Mouse (Mus musculus) stomach, embryonic 15.5 days (tissue): ENCODE measurements at regions not wholly inside any gene's neighbourhood (a gene's known extent, or its start where the extent isn't known, plus 50 kb on each side); places are given as distances from the start of the nearest gene placed in this dataset.

Experiments
- ATAC-seq: fragments of 200-750 bp; cut with Nextera tagmentation; 2 replicates; pipeline ENCODE4 v1.8.0; 2017; ENCODE audit warnings: low read depth, moderate number of reproducible peaks, moderate TSS enrichment; ENCODE audit not compliant: insufficient read depth, low FRiP score
- H3K27ac ChIP-seq: fragments of 300-500 bp; sonication (generic); 2 replicates; pipeline ENCODE4 v1.5.1; 2015; ENCODE audit warnings: mild to moderate bottlenecking, inconsistent platforms
- H3K27me3 ChIP-seq: fragments of 300-500 bp; sonication (generic); replicated peaks from 2 replicates; pipeline ENCODE4 v1.6.1; 2015; ENCODE audit warnings: inconsistent platforms
- H3K36me3 ChIP-seq: fragments of 300-500 bp; sonication (generic); 2 replicates; pipeline ENCODE4 v1.6.1; 2015; ENCODE audit warnings: inconsistent platforms
- H3K4me1 ChIP-seq: fragments of 300-500 bp; sonication (generic); 2 replicates; pipeline ENCODE4 v1.6.1; 2015; ENCODE audit warnings: inconsistent platforms
- H3K4me2 ChIP-seq: fragments of 300-500 bp; sonication (generic); 2 replicates; pipeline ENCODE4 v1.6.1; 2015; ENCODE audit warnings: mild to moderate bottlenecking, inconsistent platforms
- H3K4me3 ChIP-seq: fragments of 300-500 bp; sonication (generic); replicated peaks from 2 replicates; pipeline ENCODE4 v1.5.1; 2015; ENCODE audit warnings: inconsistent platforms
- H3K9ac ChIP-seq: fragments of 300-500 bp; sonication (generic); 2 replicates; pipeline ENCODE4 v1.6.1; 2015; ENCODE audit warnings: inconsistent platforms
- H3K9me3 ChIP-seq: fragments of 300-500 bp; sonication (generic); 2 replicates; pipeline ENCODE4 v1.6.1; 2016; ENCODE audit warnings: inconsistent platforms
- WGBS: fragments of 180-500 bp; shearing (Covaris S2); methylation state at CpG from one replicate; pipeline ENCODE4 v1.1.7; 2015; 5-methylcytosine and 5-hydroxymethylcytosine counted together

DNA sequence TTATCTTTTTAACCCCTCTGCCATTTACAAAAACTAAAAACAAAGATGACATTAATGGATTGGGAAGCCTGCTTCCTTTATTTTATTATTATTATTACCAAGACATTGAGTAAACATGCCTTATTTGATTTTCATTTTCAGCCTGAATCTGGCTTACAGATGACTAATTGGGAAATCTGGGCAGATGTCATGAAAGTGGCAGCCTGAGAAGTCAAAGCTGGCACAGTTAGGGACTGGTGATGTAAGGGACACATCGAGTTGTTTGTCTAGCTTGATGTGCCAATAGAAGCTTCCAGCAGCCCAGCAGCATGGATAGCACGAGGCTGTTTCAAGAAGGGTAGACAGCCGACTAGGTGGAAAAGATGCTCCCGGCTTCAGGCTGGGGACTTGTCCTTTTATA lies 197.2 kb upstream of the 1810046K07Rik start:
- Histone ChIP-seq H3K9me3 (no peaks in the 10 kb centered on the region), H3K27ac (no peak overlapping the region), H3K27me3 (no peaks in the 10 kb centered on the region), H3K36me3 (no peaks in the 10 kb centered on the region), H3K9ac (no peak overlapping the region), H3K4me1 (no peaks in the 10 kb centered on the region), H3K4me2 (no peak overlapping the region), H3K4me3 (no peak overlapping the region)
- ATAC-seq, result no peak
- 73% methylated on average over 4 of the region's 4 CpGs for WGBS

DNA sequence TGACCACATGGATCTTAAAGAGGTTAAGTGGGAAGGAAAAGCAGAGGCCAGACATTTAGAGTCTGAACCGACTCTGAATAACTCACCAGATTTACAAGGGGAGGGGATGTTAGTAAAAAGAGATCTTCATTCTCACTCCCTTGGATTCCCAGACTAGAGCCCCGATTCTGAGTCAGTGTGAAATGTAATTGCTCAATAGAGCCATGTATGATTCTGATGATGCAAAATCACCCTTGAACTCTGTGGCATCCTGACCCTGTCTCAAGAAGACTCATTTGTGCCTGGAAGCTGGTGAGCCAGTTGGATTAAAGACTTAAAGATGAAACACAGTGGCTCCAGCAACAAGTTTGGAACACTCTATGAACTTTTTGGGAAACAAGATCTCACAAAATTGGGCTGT lies 210.2 kb upstream of the 1810046K07Rik start:
- H3K27me3 ChIP-seq, result no peaks in the 10 kb centered on the region
- ATAC-seq, result no peak
- no peak overlapping the region for H3K9ac ChIP-seq
- H3K4me2 ChIP-seq, result no peak overlapping the region
- H3K9me3 ChIP-seq, result no peaks in the 10 kb centered on the region
- H3K27ac ChIP-seq, result no peak overlapping the region
- no peaks in the 10 kb centered on the region for H3K4me1 ChIP-seq
- WGBS, result 49% methylated on average over 2 of the region's 2 CpGs
- no peak overlapping the region for H3K4me3 ChIP-seq
- no peaks in the 10 kb centered on the region for H3K36me3 ChIP-seq

DNA sequence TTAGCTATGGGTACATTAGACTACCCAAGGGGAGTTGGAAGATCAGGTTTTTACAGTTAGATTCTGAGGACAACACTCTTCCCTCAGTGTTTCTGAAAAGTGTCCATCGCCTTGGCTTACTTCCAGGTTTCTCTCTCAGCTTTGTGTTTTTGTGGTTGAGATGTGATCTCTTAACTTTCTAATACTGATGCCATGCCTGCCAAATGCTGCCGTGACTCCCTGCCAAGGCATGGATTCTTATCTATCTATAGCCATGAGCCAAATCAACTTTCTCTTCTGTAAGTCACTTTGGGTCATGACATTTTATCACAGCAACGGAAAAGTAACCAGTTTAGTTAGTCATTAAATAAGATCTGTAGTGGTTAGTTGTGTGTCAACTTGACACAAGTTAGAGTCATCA lies 213.2 kb upstream of the 1810046K07Rik start:
- no peak for ATAC-seq
- WGBS, result 82% methylated on average over 3 of the region's 3 CpGs

DNA sequence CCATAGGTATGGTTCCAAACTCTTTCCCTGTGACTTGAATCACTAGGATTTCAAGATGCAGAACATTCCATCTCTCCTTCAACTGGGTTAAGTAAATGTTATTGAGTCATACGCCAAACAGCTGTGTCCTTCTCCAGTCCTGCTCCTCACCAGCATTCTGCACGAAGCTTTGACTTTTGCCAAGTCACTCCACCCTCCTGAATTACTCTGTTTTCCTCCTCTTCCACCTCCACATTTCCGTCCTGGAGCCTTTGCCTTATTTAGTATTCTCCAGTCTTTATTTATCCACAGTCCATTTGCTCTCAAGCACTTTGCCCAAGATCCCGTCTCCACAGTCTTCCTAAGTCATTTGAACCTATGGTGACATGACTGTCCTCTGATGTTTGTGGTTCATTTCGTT lies 193.1 kb upstream of the Arhgap20 start:
- 69% methylated on average over 5 of the region's 5 CpGs for WGBS
- Histone ChIP-seq H3K27me3 (no peaks in the 10 kb centered on the region), H3K9ac (no peak overlapping the region), H3K9me3 (no peaks in the 10 kb centered on the region), H3K27ac (no peak overlapping the region), H3K4me2 (no peak overlapping the region), H3K4me1 (no peaks in the 10 kb centered on the region), H3K4me3 (no peak overlapping the region), H3K36me3 (no peaks in the 10 kb centered on the region)
- no peak for ATAC-seq

More for the DNA sequence above, 213.2 kb upstream of the 1810046K07Rik start:
- Histone ChIP-seq H3K4me2 (no peak overlapping the region), H3K9ac (no peak overlapping the region), H3K27me3 (no peaks in the 10 kb centered on the region), H3K4me1 (no peaks in the 10 kb centered on the region), H3K9me3 (no peaks in the 10 kb centered on the region), H3K4me3 (no peak overlapping the region), H3K27ac (no peak overlapping the region), H3K36me3 (no peaks in the 10 kb centered on the region)

DNA sequence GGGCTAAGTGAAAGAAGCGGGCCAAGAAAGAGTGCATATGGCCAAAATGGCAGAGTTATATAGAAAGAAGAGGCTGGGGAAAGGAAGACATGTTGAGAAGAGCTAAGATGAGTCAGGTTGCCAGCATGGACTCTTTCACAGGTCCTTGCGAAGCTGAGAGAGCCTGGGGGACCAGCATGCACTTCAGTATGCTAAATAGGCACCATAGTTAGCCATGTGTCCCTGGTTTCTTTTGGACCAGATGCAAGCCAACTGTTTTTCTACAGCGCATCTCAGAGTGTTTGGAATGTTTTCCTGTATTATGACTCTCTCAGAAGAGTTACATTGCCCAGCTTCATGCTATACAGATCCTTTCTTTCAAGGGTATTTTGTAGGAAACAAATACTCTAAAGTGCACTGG lies 183.5 kb upstream of the Arhgap20 start:
- Histone ChIP-seq H3K27ac (no peak overlapping the region), H3K9me3 (no peaks in the 10 kb centered on the region), H3K4me2 (no peak overlapping the region), H3K4me3 (no peak overlapping the region), H3K4me1 (no peaks in the 10 kb centered on the region), H3K36me3 (no peaks in the 10 kb centered on the region), H3K9ac (no peak overlapping the region), H3K27me3 (no peaks in the 10 kb centered on the region)
- ATAC-seq, result no peak
- 84% methylated on average over 3 of the region's 3 CpGs for WGBS

DNA sequence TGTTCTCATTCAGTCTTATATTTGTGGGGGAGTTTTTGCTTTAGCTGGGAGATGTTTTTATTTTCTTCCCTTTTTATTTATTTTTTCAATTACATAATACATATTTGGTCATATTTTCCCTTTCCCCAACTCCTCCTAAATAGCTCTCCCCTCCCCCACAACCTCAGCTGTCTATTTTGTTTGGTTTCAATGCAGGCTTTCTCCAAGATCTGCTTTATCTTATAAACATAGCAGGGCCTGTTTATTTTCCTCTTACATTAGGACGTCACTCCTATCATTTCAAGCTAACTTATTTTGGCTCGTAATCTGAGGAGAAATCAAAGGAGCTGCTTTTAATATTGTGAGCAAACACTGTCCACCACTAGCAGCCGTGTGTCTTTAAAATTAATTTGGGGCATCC lies 171.4 kb upstream of the Arhgap20 start:
- Histone ChIP-seq H3K36me3 (no peaks in the 10 kb centered on the region), H3K4me2 (no peak overlapping the region), H3K4me1 (no peaks in the 10 kb centered on the region), H3K4me3 (no peak overlapping the region), H3K27me3 (no peaks in the 10 kb centered on the region), H3K9me3 (no peaks in the 10 kb centered on the region), H3K27ac (no peak overlapping the region), H3K9ac (no peak overlapping the region)
- 25% methylated on average over 3 of the region's 3 CpGs for WGBS
- no peak for ATAC-seq

DNA sequence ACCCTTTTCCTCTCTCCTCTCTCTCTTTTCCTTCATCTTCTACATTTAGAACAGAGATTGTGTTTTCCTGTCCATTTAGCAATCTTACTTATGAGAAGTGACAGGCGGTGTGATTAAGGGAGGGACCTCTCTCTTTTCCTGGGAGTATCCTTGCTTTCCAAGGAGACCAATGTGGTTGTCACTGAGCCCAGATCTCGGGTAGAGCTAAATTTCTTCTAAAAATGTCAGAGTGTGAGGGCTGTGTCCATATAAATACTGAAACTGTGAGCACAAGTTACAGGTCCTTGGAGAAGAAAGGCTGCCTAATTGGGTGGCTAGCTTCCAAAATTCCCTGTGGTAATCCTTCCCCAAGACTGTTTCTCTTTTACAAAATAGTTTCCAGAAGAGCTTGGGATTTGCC lies 166.4 kb upstream of the Arhgap20 start:
- no peak overlapping the region for H3K27ac ChIP-seq
- no peaks in the 10 kb centered on the region for H3K36me3 ChIP-seq
- no peaks in the 10 kb centered on the region for H3K9me3 ChIP-seq
- H3K9ac ChIP-seq, result no peak overlapping the region
- ATAC-seq, result no peak
- H3K4me2 ChIP-seq, result no peak overlapping the region
- WGBS, result 55% methylated on average over 2 of the region's 2 CpGs
- no peaks in the 10 kb centered on the region for H3K4me1 ChIP-seq
- H3K27me3 ChIP-seq, result no peaks in the 10 kb centered on the region
- no peak overlapping the region for H3K4me3 ChIP-seq

DNA sequence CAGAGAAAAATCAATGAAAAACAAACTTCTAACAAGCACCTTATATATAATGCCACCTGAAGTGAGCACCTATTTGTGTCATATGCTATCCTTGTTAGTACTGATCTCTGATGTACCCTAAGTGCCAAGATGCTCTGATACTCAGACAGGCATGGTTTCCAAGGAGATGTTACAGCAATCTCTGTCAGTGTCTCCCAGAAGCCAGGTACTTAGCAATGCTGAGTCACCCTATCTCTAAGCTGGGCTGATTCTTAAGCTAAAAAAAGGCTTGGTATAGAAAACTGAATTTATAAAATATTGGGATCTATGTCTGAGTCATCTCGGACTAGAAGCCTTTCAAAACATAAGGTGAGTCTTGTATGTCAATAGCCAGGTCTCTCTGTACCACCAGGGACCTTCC lies 157.0 kb upstream of the Arhgap20 start:
- Histone ChIP-seq H3K9me3 (no peaks in the 10 kb centered on the region), H3K27ac (no peak overlapping the region), H3K4me2 (no peak overlapping the region), H3K9ac (no peak overlapping the region), H3K36me3 (no peaks in the 10 kb centered on the region), H3K4me3 (no peak overlapping the region), H3K27me3 (no peaks in the 10 kb centered on the region), H3K4me1 (no peaks in the 10 kb centered on the region)
- no peak for ATAC-seq
- WGBS, result 60% methylated on average over 1 of the region's 1 CpGs

DNA sequence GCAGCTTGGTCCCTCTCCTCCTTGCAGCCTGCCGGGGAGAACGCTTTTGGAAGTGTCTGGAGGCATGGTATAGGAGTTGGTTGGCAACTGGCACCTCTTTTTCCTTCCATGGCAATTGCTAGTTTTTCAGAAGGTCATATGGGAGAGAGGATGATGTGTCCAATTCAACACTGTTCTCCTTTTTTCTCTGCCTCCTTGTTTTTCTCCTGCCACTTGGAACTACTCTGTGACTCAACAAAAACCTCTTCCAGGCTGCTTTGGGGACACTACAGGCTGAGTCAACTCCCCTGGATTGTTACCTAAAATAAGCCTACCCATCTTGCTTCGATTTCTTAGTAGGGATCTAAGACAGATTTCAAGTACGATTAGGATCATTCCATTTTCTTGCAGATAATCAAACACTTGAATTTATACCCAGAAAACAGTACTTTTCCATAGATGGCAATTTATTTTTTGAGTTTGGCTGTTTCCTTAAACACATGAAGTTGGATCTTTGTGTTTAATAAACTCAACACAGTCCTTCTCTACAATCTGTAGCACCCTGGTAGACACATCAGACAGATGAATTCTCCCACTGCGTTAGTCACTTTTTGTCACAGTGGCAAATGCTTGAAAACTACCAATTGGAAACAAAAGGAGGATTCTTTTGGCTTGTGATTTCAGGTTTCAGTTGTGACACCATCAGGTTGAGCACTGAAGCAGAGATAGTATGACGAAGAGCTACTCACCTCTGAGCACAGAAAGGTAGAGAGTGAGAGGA lies 156.3 kb upstream of the Arhgap20 start:
- Histone ChIP-seq H3K4me3 (no peak overlapping the region), H3K36me3 (no peaks in the 10 kb centered on the region), H3K9ac (no peak overlapping the region), H3K27ac (no peak overlapping the region), H3K9me3 (no peaks in the 10 kb centered on the region), H3K4me1 (no peaks in the 10 kb centered on the region), H3K27me3 (no peaks in the 10 kb centered on the region), H3K4me2 (no peak overlapping the region)
- ATAC-seq, result no peak
- WGBS, result 89% methylated on average over 6 of the region's 6 CpGs

DNA sequence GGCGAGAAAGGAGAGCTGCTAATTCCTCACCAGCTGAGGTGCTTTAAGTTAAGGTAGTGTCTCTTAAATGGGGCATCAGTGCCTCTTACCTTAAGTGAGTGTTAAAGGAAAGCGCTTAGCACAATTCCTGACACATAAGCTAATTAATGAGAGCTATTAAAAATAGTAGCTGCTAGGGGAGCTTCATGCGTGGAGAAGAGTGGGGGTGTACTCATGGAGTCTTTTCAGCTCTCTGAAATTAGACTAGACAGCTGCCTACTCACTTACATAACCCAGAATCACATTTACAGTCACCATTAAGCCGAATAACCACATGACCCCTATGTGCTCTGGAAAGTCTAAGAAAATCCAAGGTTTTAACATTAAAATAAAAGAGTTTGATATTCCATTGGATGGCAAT lies 139.0 kb upstream of the Arhgap20 start:
- WGBS, result 84% methylated on average over 4 of the region's 4 CpGs
- Histone ChIP-seq H3K36me3 (no peaks in the 10 kb centered on the region), H3K4me1 (no peaks in the 10 kb centered on the region), H3K27me3 (no peaks in the 10 kb centered on the region), H3K4me2 (no peak overlapping the region), H3K9ac (no peak overlapping the region), H3K27ac (no peak overlapping the region), H3K9me3 (no peaks in the 10 kb centered on the region), H3K4me3 (no peak overlapping the region)
- ATAC-seq, result no peak

DNA sequence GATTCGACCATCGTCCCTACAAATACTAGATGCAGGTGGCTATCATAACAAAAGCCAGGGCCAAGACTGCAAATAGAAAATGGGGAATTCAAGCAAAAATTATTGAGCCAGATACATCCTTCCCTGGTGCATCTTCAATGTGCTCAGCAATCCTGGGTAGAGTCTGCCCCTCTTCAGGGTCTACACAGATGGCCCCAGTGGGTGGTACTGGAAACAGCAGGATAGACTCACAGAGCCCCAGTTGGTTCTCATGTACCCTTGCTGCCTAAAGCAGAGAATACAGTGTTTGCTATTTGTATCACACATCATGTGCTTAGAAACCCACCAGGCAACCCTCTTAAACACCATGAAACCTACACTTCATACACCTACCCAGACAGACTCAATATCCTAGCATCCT lies 129.0 kb upstream of the Arhgap20 start:
- no peak for ATAC-seq
- H3K36me3 ChIP-seq, result no peaks in the 10 kb centered on the region
- WGBS, result 91% methylated on average over 2 of the region's 2 CpGs
- no peaks in the 10 kb centered on the region for H3K4me1 ChIP-seq
- H3K4me3 ChIP-seq, result no peak overlapping the region
- H3K9ac ChIP-seq, result no peak overlapping the region
- no peaks in the 10 kb centered on the region for H3K27me3 ChIP-seq
- no peaks in the 10 kb centered on the region for H3K9me3 ChIP-seq
- H3K27ac ChIP-seq, result no peak overlapping the region
- H3K4me2 ChIP-seq, result no peak overlapping the region

DNA sequence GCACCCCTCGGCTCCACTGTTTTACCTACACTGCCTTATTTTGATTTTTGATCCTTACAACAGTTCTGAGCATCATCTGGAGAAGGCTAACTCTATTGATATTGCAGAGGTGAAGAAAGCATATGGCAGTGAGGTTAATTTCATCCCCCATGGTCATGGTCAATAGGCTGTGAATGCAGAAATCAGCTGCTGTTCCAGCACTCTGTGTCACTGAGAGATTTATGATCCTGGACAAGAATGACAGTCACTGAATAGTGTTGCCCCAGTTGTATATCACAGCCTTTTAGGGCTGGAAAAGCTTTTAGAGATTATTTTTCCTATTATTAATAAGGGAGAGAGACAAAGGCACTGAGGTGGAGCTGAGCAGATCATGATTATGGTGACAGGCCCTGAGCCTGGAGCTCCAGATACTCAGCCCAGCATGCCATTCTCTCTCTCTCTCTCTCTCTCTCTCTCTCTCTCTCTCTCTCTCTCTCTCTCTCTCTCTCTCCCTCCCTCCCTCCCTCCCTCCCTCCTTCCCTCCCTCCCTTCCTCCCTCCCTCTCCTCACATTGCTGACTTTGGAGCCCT lies 128.5 kb upstream of the Arhgap20 start:
- H3K4me3 ChIP-seq, result no peak overlapping the region
- H3K4me2 ChIP-seq, result no peak overlapping the region
- H3K9me3 ChIP-seq, result no peaks in the 10 kb centered on the region
- no peaks in the 10 kb centered on the region for H3K36me3 ChIP-seq
- H3K27me3 ChIP-seq, result no peaks in the 10 kb centered on the region
- no peak overlapping the region for H3K9ac ChIP-seq
- no peak overlapping the region for H3K27ac ChIP-seq
- 85% methylated on average over 1 of the region's 1 CpGs for WGBS
- no peaks in the 10 kb centered on the region for H3K4me1 ChIP-seq
- ATAC-seq, result no peak
